Mouse (Mus musculus) lung, adult 2 months (tissue): Measurements from ENCODE around the gene Vgll4. TPM values are rescaled to one million over a fixed set of nuclear protein-coding genes. Genes with fewer than 3 reads are reported as not detected.

ENCODE experiments used
- DNase-seq: peaks from one replicate; pipeline ENCODE4 v3.0.0; 2022
- H3K4me1 ChIP-seq: fragments of 200-500 bp; 2 replicates; pipeline ENCODE4 v1.6.1; 2011; ENCODE audit warnings: low read length; ENCODE audit not compliant: control insufficient read depth, insufficient read depth
- H3K4me3 ChIP-seq: fragments of 200-500 bp; replicated peaks from 2 replicates; pipeline ENCODE3; 2011; ENCODE audit warnings: low read depth, mild to moderate bottlenecking, control low read depth, low read length; ENCODE audit errors: extremely low read depth
- CTCF ChIP-seq: fragments of 200-500 bp; IDR thresholded peaks from 2 replicates; pipeline ENCODE4 v1.5.1; 2011; ENCODE audit warnings: mild to moderate bottlenecking, low read length, control low read depth; ENCODE audit not compliant: insufficient read depth
- POLR2A ChIP-seq: fragments of 200-500 bp; IDR thresholded peaks from 2 replicates; pipeline ENCODE4 v1.6.1; 2011; ENCODE audit warnings: low read depth, mild to moderate bottlenecking, control low read depth, low read length, borderline replicate concordance; ENCODE audit errors: extremely low read depth
- WGBS: fragments of 180-500 bp; shearing (Covaris S2); methylation state at CpG from one replicate; pipeline ENCODE4 v1.1.7; 2018; 5-methylcytosine and 5-hydroxymethylcytosine counted together
- polyA plus RNA-seq: library from polyadenylated mRNA; depleted of rRNA; stranded (reverse); fragments of >200 nt; gene quantifications from 2 replicates; pipeline ENCODE4 v1.2.3, GENCODE M21; 2012

Gene Vgll4
- polyA plus RNA-seq, 1 experiment: 80.8 TPM

DNA sequence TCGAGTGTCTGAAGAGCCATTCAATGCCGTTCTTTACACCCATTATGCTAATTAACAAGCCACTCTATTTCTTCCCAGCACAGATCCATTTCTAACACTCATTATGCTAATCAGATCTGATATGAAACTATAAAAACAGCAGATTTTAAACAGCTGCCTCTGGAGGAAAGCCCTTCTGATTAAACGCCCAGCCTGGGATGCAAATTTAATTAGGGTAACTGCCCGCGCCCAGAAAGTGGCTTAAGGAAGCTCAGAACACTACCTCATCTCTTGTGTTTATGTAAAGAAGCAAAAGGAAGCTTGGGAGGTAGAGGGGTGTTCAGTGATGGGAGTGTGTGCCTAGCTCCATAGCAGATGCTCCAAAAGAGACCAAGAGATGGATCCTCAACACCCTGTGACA, 17.4 kb downstream of the Vgll4 start:
- WGBS: 59% methylated on average over 5 of the region's 5 CpGs
- Histone ChIP-seq H3K4me1 (no peaks in the 10 kb centered on the region), H3K4me3 (no peak overlapping the region)
- TF ChIP-seq POLR2A (no peak), CTCF (no peak)
- no peak for DNase-seq

DNA sequence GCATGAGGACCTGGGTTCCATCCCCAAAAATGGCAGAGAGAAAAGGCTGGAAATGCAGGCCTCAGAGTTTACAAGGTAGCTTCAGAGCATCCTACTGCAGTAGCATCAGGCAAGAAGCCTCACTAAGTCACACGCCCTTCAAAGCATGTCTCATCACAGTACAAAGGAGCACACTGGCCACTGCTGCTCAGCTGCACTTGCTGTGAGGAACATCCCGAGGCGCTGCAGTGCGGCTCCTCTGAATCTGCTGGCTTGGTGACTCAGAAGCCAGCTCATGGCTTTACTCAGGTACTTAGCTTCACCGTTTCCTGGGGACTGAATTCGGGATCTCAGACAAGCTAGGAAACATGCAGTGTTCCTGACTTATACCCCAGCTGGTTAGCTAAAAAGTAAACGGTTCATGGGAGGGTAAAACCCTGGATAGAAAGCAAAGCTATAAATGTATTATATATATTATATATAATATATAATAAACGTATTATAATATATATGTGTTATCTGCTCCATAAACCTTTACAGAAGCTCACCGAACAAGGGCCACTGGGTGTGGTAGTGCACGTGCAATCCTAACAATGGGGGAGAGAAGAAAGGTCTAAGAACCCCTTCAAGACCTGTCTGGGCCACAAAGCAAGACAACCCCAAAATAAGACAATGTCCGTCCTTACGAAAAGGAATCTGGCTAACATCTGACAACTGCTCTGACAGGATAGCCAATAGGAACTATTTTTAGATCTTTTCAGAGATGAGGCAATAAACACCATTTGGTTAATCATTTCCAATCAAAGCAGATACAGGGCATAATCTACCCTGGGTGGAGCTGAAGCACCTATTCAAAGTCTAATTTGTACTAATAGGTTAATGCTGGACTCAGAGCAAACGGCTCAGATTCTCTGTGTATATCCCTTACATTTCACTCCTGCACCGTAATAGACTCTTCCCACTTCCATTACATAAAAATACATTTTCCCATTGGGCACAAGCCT, 25.0 kb downstream of the Vgll4 start:
- TF ChIP-seq CTCF (no peak), POLR2A (no peak)
- WGBS: 88% methylated on average over 14 of the region's 14 CpGs
- DNase-seq: no peak

DNA sequence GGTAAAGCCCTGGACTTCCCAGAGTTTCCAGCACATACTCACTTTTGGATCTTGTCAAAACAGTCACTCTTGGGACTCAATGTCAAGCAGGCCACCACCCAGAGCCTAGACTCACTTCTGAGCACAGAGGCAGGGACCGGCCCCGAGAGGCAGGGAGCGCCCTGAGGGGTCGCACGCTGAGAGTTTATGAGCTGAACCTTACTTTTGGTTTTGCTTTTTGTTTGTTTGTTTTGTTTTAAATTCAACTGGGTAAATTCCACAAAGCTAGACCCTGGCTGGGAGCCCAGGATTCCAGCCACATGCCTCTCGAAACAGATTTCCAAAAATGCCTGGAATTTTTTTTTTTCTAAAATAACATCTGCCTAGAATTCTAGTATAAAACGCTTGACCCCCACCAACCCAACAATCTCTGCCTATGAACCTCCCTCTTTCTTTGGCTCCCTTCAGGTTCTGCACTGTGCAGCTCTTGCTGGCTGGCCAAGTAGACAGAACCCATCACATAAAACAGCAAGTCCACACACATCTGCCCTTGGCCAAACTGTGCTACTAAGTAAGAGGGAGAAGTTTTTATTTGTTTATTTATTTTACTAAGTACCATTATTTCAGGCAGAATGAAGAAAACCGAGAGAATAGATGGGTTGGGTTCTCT, 28.5 kb downstream of the Vgll4 start:
- no peak for TF ChIP-seq POLR2A
- WGBS: 41% methylated on average over 8 of the region's 8 CpGs
- Histone ChIP-seq H3K4me3 (no peak overlapping the region), H3K4me1 (peaks cover 3% of the 10 kb centered on the region; the same call in 1 of the 2 replicates)
- DNase-seq: no peak

More for the DNA sequence above, 25.0 kb downstream of the Vgll4 start:
- H3K4me3 ChIP-seq: no peak overlapping the region
- peaks cover 3% of the 10 kb centered on the region; the same call in 1 of the 2 replicates for H3K4me1 ChIP-seq

DNA sequence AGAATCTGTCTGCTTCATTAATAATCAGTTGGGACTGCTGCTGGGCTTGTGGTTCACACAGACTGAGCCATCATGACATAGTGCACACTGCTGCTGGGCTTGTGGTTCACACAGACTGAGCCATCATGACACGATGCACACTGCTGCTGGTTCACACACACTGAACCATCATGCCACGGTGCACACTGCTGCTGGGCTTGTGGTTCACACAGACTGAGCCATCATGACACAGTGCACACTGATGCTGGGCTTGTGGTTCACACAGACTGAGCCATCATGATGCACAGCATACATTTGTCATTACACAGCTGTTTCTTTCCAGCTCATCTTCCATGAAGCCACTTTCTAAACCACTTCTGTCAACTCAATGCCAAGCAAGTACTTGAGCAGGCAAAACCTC, 30.1 kb downstream of the Vgll4 start:
- WGBS: 74% methylated on average over 2 of the region's 2 CpGs
- TF ChIP-seq POLR2A (no peak), CTCF (no peak)
- Histone ChIP-seq H3K4me1 (peaks cover 3% of the 10 kb centered on the region; the same call in 1 of the 2 replicates), H3K4me3 (no peak overlapping the region)
- DNase-seq: no peak

DNA sequence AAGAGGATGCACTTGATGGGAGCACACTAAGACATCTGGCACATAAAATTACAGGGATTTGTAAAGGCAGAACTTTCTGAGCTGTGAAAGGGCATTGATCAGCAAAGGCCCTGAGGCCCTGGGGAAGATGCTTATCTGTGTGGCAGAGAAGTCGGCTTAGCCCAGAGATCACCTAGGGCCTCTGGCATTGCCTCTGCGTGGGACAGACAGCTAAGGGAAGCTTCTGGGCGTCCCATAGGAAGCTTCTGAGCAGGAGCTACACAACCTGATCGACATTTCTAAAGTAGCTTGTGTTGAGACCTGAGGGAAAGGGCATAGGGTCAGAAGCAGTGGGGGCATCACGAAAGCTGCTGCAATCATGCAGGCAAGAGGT, 32.9 kb downstream of the Vgll4 start:
- no peak for DNase-seq
- WGBS: 88% methylated on average over 5 of the region's 5 CpGs
- Histone ChIP-seq H3K4me3 (no peak overlapping the region), H3K4me1 (peaks cover 3% of the 10 kb centered on the region)
- TF ChIP-seq CTCF (no peak), POLR2A (no peak)

DNA sequence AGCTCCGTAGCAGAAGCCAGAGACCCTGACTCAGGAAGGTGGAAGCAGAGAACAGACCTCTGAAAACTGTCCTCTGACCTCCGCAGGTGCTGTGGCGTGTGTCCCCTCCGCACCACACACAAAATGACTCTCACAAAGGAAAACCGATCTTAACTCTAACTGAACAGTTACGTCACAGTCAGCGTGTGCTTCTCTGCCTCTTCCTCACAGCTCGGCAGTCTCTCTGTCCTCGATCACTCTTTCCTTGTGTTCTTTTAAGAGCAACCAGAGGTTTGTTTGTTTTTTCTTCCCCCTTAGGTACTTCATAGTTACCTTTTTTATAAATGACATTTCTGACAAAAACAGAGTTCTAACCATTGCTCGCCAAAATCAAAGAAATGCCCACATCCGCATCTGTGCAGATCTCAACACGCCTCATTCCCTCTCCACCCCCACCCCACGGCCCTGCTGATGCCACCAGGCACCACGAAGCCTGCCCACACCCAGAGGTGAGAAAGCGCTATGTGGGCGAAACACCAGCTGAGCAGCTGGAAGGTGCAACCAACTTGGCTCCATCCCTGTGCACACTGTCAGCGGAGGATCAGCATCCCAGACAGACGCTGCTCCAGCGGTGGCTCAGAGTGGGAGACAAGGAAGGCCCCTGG, 33.4 kb downstream of the Vgll4 start:
- Histone ChIP-seq H3K4me1 (peaks cover 5% of the 10 kb centered on the region; the same call in 1 of the 2 replicates), H3K4me3 (no peak overlapping the region)
- TF ChIP-seq CTCF: no peak
- TF ChIP-seq POLR2A: no peak
- no peak for DNase-seq
- 73% methylated on average over 19 of the region's 19 CpGs for WGBS

DNA sequence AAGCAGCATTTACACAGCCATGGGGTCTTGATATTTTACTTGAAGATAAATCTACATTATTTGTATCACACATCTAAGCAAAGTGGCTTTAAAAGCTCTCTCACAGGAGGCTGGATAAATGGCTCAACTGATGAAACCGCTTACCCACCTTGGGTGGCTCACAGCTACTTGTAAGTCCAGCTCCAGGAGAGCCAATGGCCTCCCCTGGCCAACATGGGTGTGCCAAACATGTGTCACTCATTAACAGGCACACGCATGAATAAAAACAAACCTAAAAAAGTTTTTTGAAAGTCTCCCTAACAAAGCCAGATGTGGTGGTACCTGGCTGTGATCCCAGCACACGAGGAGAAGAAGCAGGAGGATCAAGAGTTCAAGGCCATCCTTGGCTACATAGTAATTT, 34.4 kb downstream of the Vgll4 start:
- DNase-seq: no peak
- H3K4me1 ChIP-seq: peaks cover 5% of the 10 kb centered on the region; the same call in 1 of the 2 replicates
- WGBS: 73% methylated on average over 3 of the region's 3 CpGs
- H3K4me3 ChIP-seq: no peak overlapping the region
- TF ChIP-seq POLR2A: no peak
- TF ChIP-seq CTCF: no peak

DNA sequence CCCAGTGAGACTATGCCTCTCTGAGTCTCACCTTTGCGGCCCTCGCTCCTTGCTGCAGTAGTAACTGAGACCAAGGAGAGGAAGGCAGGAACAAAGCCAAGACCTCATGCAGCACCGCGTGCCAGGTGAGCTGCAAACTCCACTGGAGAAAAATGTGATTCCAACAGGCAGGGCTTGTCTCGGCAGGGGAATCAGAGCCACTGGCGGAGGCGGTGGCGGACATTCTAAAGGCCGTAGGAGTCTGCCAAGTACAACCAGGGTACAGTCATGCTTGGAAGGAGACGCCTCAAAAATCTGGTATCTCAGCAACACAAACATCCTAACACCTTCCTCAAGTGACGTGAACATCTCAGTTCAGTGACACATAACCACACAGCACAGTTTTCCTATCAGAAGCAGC, 35.7 kb downstream of the Vgll4 start:
- DNase-seq: no peak
- Histone ChIP-seq H3K4me1 (peaks cover 10% of the 10 kb centered on the region), H3K4me3 (no peak overlapping the region)
- TF ChIP-seq POLR2A (no peak), CTCF (no peak)
- WGBS: 71% methylated on average over 11 of the region's 11 CpGs

DNA sequence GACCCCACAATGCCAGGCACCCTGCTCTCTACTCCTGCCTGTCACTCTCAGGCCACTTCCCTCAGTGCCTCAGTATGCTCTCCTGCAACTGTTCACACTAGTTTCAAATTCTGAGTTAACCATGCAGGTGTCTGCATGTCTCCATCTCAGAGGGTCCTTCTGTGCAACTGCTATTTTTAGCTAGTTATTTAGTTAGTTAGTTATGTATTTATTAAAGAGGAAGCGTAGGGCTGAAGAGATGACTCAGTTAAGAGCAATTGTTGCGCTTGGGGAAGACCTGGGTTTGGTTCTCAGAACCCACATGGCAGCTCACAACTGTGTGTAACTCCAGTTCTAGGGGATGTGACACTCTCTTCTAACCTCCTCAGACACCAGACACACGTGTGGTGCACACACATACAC, 36.8 kb downstream of the Vgll4 start:
- no peak for TF ChIP-seq CTCF
- no peak for TF ChIP-seq POLR2A
- 69% methylated on average over 3 of the region's 3 CpGs for WGBS
- DNase-seq: no peak
- peaks cover 10% of the 10 kb centered on the region for H3K4me1 ChIP-seq
- no peak overlapping the region for H3K4me3 ChIP-seq
